27 mouse cellular contexts compared by ENCODE assay signal in genomic region chr4:31566158-31566557, GRCm38 (mm10).
DNase-seq lines count a peak whose midpoint lies in the region; ATAC-seq lines count a peak whose summit lies in the region.
"Had no signal": no experiment of that assay in that cellular context is flagged by ENCODE, and none has a peak within 500 bp of the region (broad histone marks: within the 10 kb centered on the region; RNA-seq: fewer than 3 reads in every experiment).

No protein-coding gene starts in this region.

- no peak for ATAC-seq in heart, embryonic 12.5 days (ENCODE audit: insufficient number of reproducible peaks, low FRiP score)
- ATAC-seq: intestine, postnatal 0 days; liver, embryonic 12.5 days; liver, postnatal 0 days; Patski had no signal

- no peak overlapping the region for H3K9ac ChIP-seq in heart, embryonic 12.5 days
- H3K9ac ChIP-seq: forebrain, embryonic 13.5 days; hindbrain, embryonic 13.5 days; liver, embryonic 12.5 days; liver, postnatal 0 days; midbrain, embryonic 12.5 days; neural tube, embryonic 15.5 days had no signal

- H3K9me3 ChIP-seq in heart, embryonic 12.5 days (replicated peaks) = no peaks in the 10 kb centered on the region
- no peaks in the 10 kb centered on the region for H3K9me3 ChIP-seq in limb, embryonic 10.5 days (replicated peaks)
- H3K9me3 ChIP-seq: forebrain, embryonic 13.5 days; hindbrain, embryonic 13.5 days; liver, embryonic 12.5 days; midbrain, embryonic 12.5 days; neural tube, embryonic 15.5 days had no signal

- peak; percentile 10 for DNase-seq in embryo, embryonic 11 days
- DNase-seq in embryo, embryonic 10 days (ENCODE audit: low spot score) = no peak
- peak; percentile 5 to 6 for DNase-seq in heart, adult 9 months (ENCODE audit: low spot score in 2 of 2)
- DNase-seq in retina, embryonic 14.5 days (ENCODE audit: low spot score) = peak; percentile 6
- DNase-seq in retina, postnatal 1 day = no peak
- DNase-seq in limb, embryonic 10.5 days (ENCODE audit: low spot score) = no peak
- DNase-seq: adrenal gland, postnatal 36 days; cerebellum, adult 2 months; cerebellum, postnatal 14 days; gastrocnemius, postnatal 10 days; kidney, adult 9 months; kidney, postnatal 10 days; liver, postnatal 0 days; lung, postnatal 36 days; right cerebral cortex, adult 18-20 months; spleen, adult 18-20 months; thymus, adult 2 months; thymus, postnatal 36 days had no signal

- 30% methylated on average over 5 of the region's 5 CpGs for WGBS in heart, embryonic 12.5 days
- 18% methylated on average over 5 of the region's 5 CpGs for WGBS in limb, embryonic 10.5 days

- no peak overlapping the region for H3K27ac ChIP-seq in heart, embryonic 12.5 days (ENCODE audit: poor library complexity, severe bottlenecking)
- H3K27ac ChIP-seq in limb, embryonic 10.5 days = peak overlapping the region; percentile 47; the same call in 1 of the 2 replicates
- H3K27ac ChIP-seq: forebrain, embryonic 13.5 days; hindbrain, embryonic 13.5 days; left cerebral cortex, adult 2 months; liver, embryonic 12.5 days; midbrain, embryonic 12.5 days; neural tube, embryonic 15.5 days had no signal

- H3K36me3 ChIP-seq in heart, embryonic 12.5 days = no peaks in the 10 kb centered on the region
- H3K36me3 ChIP-seq in limb, embryonic 10.5 days = no peaks in the 10 kb centered on the region
- H3K36me3 ChIP-seq: hindbrain, embryonic 13.5 days; liver, embryonic 12.5 days; midbrain, embryonic 12.5 days; neural tube, embryonic 15.5 days had no signal

- H3K4me3 ChIP-seq in heart, embryonic 12.5 days = no peak overlapping the region
- H3K4me3 ChIP-seq in limb, embryonic 10.5 days = no peak overlapping the region
- H3K4me3 ChIP-seq: forebrain, embryonic 13.5 days; hindbrain, embryonic 13.5 days; left cerebral cortex, adult 2 months; liver, embryonic 12.5 days; midbrain, embryonic 12.5 days; neural tube, embryonic 15.5 days had no signal

- no peak overlapping the region for H3K4me2 ChIP-seq in heart, embryonic 12.5 days
- H3K4me2 ChIP-seq: forebrain, embryonic 13.5 days; hindbrain, embryonic 13.5 days; liver, embryonic 12.5 days; midbrain, embryonic 12.5 days; neural tube, embryonic 15.5 days had no signal

- no peaks in the 10 kb centered on the region for H3K27me3 ChIP-seq in heart, embryonic 12.5 days (replicated peaks)
- no peaks in the 10 kb centered on the region for H3K27me3 ChIP-seq in limb, embryonic 10.5 days (ENCODE audit: low read depth, poor library complexity, severe bottlenecking)
- H3K27me3 ChIP-seq: liver, embryonic 12.5 days; midbrain, embryonic 12.5 days; neural tube, embryonic 15.5 days; Patski had no signal

- peaks cover 10% of the 10 kb centered on the region; the same call in 1 of the 2 replicates for H3K4me1 ChIP-seq in heart, embryonic 12.5 days (replicated peaks)
- H3K4me1 ChIP-seq in limb, embryonic 10.5 days = peaks cover 43% of the 10 kb centered on the region
- H3K4me1 ChIP-seq: liver, embryonic 12.5 days; midbrain, embryonic 12.5 days had no signal

Comparison
In these comparisons a context has a peak if more than half of its experiments do, and no peak if none do; other contexts are left out.
1. DNase-seq: peak in embryo, embryonic 11 days (single experiment), heart, adult 9 months (2 of 2) and retina, embryonic 14.5 days (single experiment); none in embryo, embryonic 10 days (single experiment), retina, postnatal 1 day (single experiment) and limb, embryonic 10.5 days (single experiment).